Mouse (Mus musculus) CD4-positive, CD25-positive, alpha-beta regulatory T cell, adult 2 months (primary cell): ENCODE results near the gene Myrf.
A peak's percentile ranks its signal among the peaks of the same experiment; 100 is the strongest.
"Not testable (repeated sequence)": the region's sequence is repeated elsewhere in the genome, so short reads cannot be mapped to it uniquely, and the experiment has no call there.

ENCODE experiments used
- DNase-seq: peaks from one replicate; pipeline ENCODE4 v3.0.0-alpha.2; 2012; ENCODE audit warnings: low read depth, low spot score

Gene Myrf

DNA sequence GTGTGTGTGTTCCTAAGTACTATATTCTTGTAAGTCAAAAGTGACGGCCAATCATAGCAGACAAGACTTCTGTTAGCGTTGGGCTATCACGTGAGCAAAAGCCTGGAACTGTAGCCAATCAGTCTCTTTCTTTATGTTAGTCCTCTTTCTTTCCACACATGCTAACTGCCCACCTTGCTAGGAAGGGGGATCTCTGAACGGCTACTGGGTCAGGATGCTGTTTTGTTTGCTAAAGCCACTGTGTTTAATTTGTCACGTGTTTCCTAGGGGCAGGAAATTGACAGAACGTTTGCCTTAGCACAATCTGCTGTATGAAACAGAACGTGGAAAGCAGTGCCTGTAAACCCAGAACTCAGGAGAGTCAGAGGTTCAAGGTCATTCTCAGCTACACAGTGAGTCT, 58.4 kb downstream of the Myrf start:
- DNase-seq, result peak; percentile 19

DNA sequence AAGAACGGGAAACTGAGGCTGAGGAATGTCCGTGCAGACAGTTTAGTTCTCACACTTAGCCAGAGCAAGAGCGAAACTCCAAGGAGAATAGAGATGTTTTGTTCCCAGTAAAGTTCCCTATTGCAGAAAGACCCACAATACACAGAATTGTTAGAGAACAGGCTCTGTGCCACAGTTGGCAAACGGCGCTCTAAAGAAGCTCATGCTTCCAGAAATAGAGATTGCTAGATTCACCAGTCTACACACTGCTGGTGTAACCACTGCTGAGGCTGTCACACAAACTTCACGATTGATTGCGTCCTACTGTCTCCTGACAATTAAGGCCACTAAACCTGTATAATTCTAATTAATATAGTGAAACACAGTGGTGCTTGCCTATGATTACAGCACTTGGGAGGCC, 59.3 kb downstream of the Myrf start:
- no peak for DNase-seq

DNA sequence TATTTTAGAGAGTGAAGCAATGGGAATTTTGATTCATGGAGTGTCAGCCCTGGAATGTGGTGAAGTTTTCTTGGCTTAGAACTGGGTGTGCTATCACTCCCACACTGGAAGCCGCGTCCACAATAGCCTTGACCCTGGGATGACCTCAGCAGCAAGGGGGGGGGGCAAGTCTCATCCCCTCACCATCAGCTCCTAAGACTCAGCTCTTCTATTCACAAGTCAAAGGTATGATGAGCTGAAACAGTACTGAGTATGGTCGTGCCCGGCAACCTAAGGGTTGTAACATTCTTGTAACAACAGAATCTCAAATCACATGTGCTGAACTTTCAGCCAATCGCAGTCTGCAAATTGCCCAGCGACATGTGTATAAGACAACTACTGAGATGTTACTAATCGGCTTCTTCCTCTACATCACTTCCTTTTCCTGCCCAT, 63.6 kb downstream of the Myrf start:
- DNase-seq, result no peak

DNA sequence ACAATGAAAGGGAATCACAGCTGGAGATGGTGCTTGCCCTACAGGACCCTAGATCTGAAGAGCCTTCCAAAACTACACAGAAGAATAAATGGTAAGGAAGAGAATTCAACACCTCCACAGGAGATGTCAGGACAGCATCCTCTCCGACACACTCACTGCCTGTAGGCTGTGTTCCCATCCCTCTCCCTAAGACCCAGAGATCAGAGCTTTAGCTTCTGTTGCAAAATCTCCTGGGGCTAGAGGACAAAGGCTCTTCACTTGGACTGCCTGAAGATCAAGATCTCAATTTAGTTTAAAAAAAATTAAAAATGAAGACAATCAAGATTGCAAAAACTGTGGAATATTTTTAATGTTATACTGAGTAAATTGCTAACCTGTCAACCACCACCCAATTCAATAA, 64.1 kb downstream of the Myrf start:
- DNase-seq, result no peak

DNA sequence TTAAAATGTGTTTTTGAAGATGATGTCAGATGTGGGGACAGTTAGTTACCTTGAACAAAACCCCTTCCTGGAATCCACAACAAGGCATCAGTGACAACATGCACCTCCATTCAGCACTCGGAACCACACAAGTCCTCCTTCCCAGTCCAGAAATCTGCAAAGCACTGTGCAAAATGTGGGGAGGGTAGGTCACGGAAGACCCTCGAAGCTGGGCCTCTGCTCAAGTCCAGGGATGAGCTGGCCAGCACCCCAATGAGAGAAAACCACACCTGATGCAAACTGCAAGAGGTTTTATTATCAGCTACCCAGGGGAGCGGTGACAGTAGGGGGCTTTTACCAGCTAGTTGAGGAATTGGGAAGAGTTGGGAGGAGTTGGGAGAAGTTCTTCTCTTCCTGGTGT, 65.6 kb downstream of the Myrf start:
- no peak for DNase-seq

DNA sequence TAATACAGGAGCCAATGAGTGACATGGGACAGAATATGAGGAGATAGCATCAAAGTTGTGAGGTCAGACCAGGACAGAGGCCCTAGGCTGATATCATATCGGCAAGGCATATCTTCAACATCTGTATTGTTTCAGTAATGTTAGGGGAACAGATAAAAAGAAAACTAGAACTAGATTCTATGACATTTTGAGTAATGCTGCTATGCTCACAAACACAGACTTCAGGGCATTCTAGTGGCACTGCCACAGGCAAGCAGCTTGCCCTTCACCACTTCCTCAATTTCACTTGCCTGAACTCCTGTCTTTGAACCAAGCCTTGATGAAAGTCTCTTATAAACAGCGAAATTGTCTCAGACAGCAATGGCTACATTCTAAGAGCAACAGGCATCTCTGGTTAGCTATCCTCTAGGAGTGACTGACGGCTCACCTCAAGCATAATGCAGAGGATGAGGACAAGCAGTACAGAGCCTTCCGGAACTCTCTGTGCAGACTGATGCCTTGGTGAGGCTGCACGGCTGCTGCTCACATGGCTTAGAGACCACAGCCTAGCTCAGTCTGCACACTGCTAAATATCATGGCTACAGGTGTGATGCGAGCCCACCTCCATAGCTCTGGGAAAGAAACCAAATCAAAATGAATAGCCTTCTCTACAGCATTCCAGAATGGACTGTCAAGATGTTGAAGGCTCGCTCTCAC, 66.6 kb downstream of the Myrf start:
- DNase-seq, result no peak

DNA sequence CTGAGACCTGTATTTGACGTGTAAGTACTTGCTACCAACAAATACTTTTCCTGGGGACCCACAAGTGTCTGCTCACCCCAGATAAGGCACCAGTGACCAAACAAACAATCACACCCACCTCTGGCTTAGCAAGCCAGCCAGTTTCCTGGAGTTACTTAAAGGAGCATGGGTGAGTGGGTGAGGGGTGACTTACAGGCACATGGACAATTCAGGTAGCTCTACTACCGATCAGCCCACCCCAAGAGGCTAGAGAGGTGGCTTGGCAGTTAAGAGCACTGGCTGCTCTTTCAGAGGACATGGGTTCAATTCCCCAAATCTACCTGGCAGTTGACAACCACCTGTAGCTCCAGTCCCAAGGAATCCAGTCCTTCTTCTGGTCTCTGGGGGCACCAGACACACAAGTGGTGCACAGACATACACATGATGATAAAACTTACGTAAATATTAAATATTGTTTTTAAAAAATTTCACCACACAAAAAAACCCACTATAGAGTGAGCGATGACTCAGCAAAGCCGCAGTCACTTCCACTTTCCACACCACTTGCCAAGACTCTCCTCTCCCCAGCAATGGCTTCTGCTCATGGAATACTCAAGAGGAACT, 67.3 kb downstream of the Myrf start:
- no peak for DNase-seq

DNA sequence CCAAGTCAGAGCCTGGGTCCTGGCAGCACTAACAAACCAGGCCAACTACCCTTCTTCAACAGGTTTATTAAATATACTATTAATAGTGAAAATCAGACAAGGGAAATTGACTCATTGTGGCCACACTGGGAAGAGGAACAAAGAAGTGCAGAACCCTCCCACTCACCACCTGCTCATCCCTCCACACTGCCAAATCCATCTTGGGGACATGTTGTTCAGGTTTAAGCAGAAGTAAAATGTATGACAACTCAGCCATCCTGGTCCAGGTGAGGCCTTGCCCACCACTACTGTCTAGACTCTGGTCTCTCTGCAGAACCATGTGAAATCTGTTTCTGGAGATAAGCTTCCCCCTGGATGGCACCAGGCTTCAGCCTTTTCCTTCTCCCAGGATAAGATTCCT, 68.7 kb downstream of the Myrf start:
- no peak for DNase-seq

DNA sequence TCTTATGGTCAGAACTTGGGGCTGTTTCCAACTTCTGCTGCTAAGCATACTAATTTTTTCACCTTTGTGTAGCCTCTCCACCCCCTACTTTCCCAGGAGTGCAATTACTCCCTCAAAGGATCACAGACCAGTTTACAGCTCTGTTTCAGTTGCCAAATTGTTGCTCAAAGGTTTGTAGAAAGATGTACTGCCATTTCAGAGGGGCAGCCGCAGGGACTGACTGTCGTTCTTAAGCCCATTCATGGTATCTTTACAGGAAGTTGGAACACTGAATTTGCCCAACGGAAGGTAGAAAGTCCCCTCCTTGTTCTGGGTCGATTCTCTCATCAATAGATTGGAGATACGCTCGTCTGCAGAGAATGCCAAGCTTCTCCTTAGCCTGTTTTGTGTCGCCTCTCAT, 69.2 kb downstream of the Myrf start:
- no peak for DNase-seq

DNA sequence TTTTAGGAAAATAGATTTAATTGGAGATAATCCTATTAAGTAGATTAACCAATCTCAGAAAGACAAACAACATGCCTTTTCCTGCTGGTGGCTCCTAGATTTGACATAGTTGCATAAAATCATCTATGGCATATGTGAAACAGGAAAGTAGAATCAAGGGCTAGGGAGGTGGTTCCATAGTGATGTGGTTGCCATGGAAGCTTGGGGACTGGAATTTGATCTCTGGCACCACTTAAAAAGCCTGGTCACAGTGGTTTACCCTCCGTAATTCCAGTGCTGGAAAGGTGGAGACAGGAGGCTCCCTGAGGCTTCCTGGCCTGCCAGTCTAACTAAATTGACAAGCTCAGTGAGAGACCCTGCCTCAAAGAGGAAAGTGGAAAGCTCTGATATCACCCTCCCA, 70.1 kb downstream of the Myrf start:
- DNase-seq, result no peak

DNA sequence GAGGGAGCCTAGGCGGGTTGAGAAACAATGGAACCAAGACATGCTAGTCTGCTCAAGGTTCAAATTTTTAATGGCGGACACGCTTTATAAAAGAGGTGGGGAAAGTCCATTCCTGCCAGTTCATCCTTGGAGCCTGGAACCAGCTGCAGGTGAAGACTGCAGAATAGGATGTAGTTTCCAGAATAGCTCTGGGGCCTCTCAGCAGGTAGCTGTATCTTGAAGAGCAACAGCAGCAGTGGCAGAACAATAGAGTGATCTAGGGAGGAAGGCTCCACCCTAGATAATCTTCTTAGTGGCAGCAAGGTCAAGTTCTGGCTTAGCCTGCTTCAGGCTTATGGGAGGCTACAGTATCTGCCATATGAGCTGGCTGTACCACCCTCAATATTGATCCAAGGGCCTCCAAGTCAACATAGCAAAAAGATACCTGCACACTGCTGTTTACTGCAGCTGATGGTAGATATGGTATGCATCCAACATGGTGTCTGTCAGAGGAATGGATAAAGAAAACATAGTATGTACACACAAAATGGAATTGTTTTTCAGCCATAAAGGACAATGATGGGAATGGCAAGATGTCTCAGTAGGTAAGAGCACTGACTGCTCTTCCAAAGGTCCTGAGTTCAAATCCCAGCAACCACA, 70.7 kb downstream of the Myrf start:
- not testable (repeated sequence) for DNase-seq

DNA sequence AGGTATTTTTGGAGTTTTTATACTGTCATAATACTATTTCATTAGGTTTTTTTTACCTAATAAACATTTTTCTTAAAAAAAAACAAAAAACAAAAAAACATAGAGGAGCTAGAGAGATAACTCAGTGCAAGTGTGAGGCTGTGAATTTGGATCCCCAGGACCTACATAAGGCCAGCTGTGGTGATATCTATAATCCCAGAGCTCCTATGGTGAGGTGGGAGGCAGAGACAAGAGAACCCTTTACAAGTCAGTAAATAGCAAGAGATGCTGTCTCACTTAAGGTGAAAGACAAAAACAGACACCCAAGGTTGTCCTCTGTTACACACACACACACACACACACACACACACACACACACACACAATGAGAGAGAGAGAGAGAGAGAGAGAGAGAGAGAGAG, 71.4 kb downstream of the Myrf start:
- DNase-seq, result no peak

DNA sequence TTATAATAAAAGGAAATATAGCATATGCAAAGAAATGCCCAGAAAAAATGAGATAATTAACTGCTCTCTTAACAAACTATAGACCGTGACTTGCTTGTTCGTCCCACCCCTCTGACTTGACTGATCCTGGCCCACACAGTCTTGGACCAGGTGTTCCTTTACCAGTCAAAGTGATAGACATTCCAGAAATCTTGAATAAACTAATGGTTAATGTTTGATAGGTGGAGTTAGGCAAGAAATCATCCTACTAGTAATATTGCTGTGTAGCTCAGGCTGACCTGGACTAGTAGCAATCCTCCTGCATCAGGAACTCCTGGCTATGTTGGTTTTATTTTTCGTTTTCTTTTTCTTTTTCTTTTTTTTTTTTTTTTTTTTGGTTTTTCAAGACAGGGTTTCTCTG, 72.1 kb downstream of the Myrf start:
- no peak for DNase-seq

DNA sequence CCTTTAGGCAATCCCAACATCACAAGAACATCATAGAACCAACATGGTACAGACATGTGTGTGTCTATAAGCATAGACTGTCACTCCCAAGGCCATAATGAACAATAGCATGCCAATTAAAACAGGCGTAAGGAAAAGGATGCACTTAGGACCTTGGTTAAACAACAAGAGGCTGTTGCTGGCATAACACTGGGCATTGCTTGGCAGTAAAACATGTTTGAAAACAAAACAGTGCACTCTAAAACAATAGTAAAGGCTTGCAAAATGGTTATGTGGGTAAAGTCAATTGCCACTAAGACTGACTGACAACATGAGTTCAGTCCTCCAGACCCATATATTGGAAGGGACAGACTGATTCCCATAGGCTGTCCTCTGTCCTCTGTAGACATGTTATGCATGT, 72.6 kb downstream of the Myrf start:
- DNase-seq, result no peak

DNA sequence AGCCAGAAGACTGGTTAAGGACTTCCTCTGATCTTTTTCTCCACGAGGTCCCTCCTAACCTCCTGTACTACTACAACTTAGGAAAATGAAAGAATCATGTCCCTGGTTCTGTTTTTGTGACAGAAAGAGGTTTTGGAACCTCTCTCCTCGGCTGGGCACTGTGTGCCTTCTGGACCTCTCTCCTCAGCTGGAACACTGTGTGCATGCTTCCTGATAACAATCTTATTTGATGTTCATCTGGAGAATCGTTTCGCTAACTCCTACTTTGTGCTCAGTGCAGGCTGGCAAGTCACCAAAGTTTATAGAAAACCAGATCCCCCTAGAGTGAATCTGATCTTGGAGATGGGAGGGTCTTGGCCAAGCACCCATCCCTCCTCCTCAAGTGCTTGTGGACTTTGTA, 73.4 kb downstream of the Myrf start:
- DNase-seq, result no peak

DNA sequence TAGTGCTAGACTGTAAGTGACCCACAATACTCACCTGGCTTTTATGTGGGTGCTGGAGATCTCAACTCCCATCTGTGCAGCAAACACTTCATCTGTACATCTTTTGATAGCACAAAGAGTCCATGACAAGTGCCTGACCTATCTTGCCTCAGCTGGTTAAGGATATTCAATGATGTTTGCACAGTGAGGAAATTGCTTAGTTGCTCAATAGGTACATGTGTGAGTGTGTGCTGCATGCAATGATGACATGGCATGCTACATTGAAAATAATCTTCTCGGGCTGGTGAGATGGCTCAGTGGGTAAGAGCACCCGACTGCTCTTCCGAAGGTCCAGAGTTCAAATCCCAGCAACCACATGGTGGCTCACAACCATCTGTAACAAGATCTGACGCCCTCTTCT, 74.6 kb downstream of the Myrf start:
- DNase-seq, result not testable (repeated sequence)

DNA sequence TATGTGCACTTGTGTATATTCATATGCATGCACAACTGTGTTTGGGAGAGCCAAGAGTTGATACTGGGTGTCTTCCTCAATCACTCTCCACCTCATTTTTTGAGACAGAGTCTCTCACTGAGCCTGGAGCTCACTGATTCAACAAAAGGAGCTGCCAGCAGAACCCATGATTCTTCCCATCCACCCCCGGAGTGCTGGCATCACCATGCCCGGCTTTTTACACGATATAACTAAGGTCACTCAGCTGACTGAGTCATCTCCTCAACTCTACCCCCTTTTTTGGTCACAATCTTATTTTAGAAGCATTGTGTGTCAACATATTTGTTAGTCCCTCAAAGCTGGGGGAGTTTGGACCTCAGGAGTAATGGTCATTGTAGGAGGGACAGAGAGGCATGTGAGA, 76.7 kb downstream of the Myrf start:
- no peak for DNase-seq
